Mouse (Mus musculus): ENCODE measurements around the gene St5.

St5 gene

GRCm38 (mm10) chr7:109524442-109524744, 179.0 kb downstream of the St5 start:
- no peak for DNase-seq

- no peak for DNase-seq
Observed at GRCm38 (mm10) chr7:109523741-109524441, 179.5 kb downstream of the St5 start.

GRCm38 (mm10) chr7:109523304-109523703, 180.1 kb downstream of the St5 start:
- DNase-seq = no peak

- DNase-seq = no peak
Observed at GRCm38 (mm10) chr7:109522084-109522483, 181.3 kb downstream of the St5 start.

GRCm38 (mm10) chr7:109519936-109520335, 183.5 kb downstream of the St5 start:
- no peak for DNase-seq

- DNase-seq = peak; percentile 98
Observed at GRCm38 (mm10) chr7:109518838-109519696, 184.3 kb downstream of the St5 start, which contains the start of gene Rpl27a. Rpl27a (plus strand) TSS chr7:109519147.

- no peak for DNase-seq
Observed at GRCm38 (mm10) chr7:109518036-109518681, 185.2 kb downstream of the St5 start.

- no peak for DNase-seq
Observed at GRCm38 (mm10) chr7:109516500-109516899, 186.9 kb downstream of the St5 start.

- no peak for DNase-seq
Observed at GRCm38 (mm10) chr7:109511838-109512237, 191.6 kb downstream of the St5 start.

GRCm38 (mm10) chr7:109510799-109511198, 192.6 kb downstream of the St5 start:
- no peak for DNase-seq

GRCm38 (mm10) chr7:109508034-109508433, 195.4 kb downstream of the St5 start, which contains the start of gene Trim66:
Trim66 (minus strand) TSS chr7:109508134.
- no peak for DNase-seq

- DNase-seq = no peak
Observed at GRCm38 (mm10) chr7:109507572-109507971, 195.8 kb downstream of the St5 start.

GRCm38 (mm10) chr7:109507119-109507518, 196.3 kb downstream of the St5 start:
- no peak for DNase-seq

- DNase-seq = no peak
Observed at GRCm38 (mm10) chr7:109497507-109497906, 205.9 kb downstream of the St5 start.

GRCm38 (mm10) chr7:109493319-109494316, 209.8 kb downstream of the St5 start:
- no peak for DNase-seq

GRCm38 (mm10) chr7:109492616-109493318, 210.6 kb downstream of the St5 start:
- no peak for DNase-seq

- DNase-seq = no peak
Observed at GRCm38 (mm10) chr7:109484221-109484620, 219.2 kb downstream of the St5 start.

GRCm38 (mm10) chr7:109480765-109481197, 222.6 kb downstream of the St5 start:
- DNase-seq = peak in 1 of 2 experiments; percentile 18

GRCm38 (mm10) chr7:109477926-109478325, 225.5 kb downstream of the St5 start:
- DNase-seq = no peak

Data from lung, adult 18-20 months (tissue).